Mouse (Mus musculus) v-Abl transformed pro-B cells (cell line): Measurements from ENCODE around the gene Lyrm7.

Experiments
- in situ Hi-C, 2 experiments: fragments of 400-800 bp; cut with MboI; formaldehyde crosslinking; loops; one replicate each; pipeline ENCODE4 v1.15.1; 2025; ENCODE audit not compliant: unreplicated experiment in 2 of 2

Gene Lyrm7

GRCm38 (mm10) chr11:54812812-54813516 lies 47.8 kb downstream of the Lyrm7 start:
- in situ Hi-C loops: no loop called here

GRCm38 (mm10) chr11:54812314-54812713 lies 48.4 kb downstream of the Lyrm7 start:
- in situ Hi-C loops: no loop called here

GRCm38 (mm10) chr11:54811054-54811453 lies 49.7 kb downstream of the Lyrm7 start:
- in situ Hi-C loops: no loop called here

- in situ Hi-C loops: no loop called here
These were observed 51.1 kb downstream of the Lyrm7 start for GRCm38 (mm10) chr11:54809582-54809981.

- in situ Hi-C loops: no loop called here
These were observed 52.5 kb downstream of the Lyrm7 start for GRCm38 (mm10) chr11:54808177-54808576.

GRCm38 (mm10) chr11:54807669-54808068 lies 53.0 kb downstream of the Lyrm7 start:
- in situ Hi-C loops: no loop called here

GRCm38 (mm10) chr11:54806891-54807290 lies 53.8 kb downstream of the Lyrm7 start:
- in situ Hi-C loops: no loop called here

- in situ Hi-C loops: no loop called here
These were observed 55.5 kb downstream of the Lyrm7 start for GRCm38 (mm10) chr11:54805196-54805595.

- in situ Hi-C loops: no loop called here
These were observed 58.1 kb downstream of the Lyrm7 start for GRCm38 (mm10) chr11:54802621-54803020.

GRCm38 (mm10) chr11:54801791-54802558 lies 58.7 kb downstream of the Lyrm7 start:
- in situ Hi-C loops: no loop called here

- in situ Hi-C loops: no loop called here
These were observed 64.2 kb downstream of the Lyrm7 start for GRCm38 (mm10) chr11:54796551-54796950.

- in situ Hi-C loops: no loop called here
These were observed 66.0 kb downstream of the Lyrm7 start for GRCm38 (mm10) chr11:54794678-54795077.

- in situ Hi-C loops: no loop called here
These were observed 67.5 kb downstream of the Lyrm7 start for GRCm38 (mm10) chr11:54793173-54793572.

GRCm38 (mm10) chr11:54791458-54791857 lies 69.3 kb downstream of the Lyrm7 start:
- in situ Hi-C loops: no loop called here

GRCm38 (mm10) chr11:54787488-54788474 lies 72.9 kb downstream of the Lyrm7 start, which contains the start of gene Cdc42se2:
Gene Cdc42se2, minus strand, starts transcription at chr11:54787675.
- in situ Hi-C loops: loop anchor here (5.0 to 10.0 kb wide), 3 partner anchors 63 to 75 kb away; partner anchors contain the start of gene Lyrm7 (in 1 of the 2)

GRCm38 (mm10) chr11:54786858-54787487 lies 73.7 kb downstream of the Lyrm7 start:
- in situ Hi-C loops: loop anchor here (5.0 to 10.0 kb wide), 3 partner anchors 62 to 75 kb away; partner anchors contain the start of gene Lyrm7 (in 1 of the 2)

GRCm38 (mm10) chr11:54785566-54785965 lies 75.2 kb downstream of the Lyrm7 start:
- in situ Hi-C loops: loop anchor here (5.0 to 10.0 kb wide), 3 partner anchors 61 to 77 kb away; partner anchors contain the start of gene Lyrm7 (in 1 of the 2)

GRCm38 (mm10) chr11:54784436-54784835 lies 76.3 kb downstream of the Lyrm7 start:
- in situ Hi-C loops: loop anchor here in 1 of 2 experiments (10.0 kb wide), 1 partner anchor 60 kb away; no protein-coding TSS in a partner anchor

GRCm38 (mm10) chr11:54782253-54782652 lies 78.5 kb downstream of the Lyrm7 start:
- in situ Hi-C loops: loop anchor here in 1 of 2 experiments (10.0 kb wide), 1 partner anchor 57 kb away; no protein-coding TSS in a partner anchor

GRCm38 (mm10) chr11:54779946-54780345 lies 80.8 kb downstream of the Lyrm7 start:
- in situ Hi-C loops: loop anchor here (5.0 to 10.0 kb wide), 2 partner anchors 53 to 55 kb away; no protein-coding TSS in a partner anchor
